Mouse (Mus musculus): Measurements from ENCODE around the gene H2afj. TPM values are rescaled to one million over a fixed set of nuclear protein-coding genes. Genes with fewer than 3 reads are reported as not detected.

H2afj gene
- polyA plus RNA-seq, 1 experiment from 2014 or later: 190 TPM

DNA sequence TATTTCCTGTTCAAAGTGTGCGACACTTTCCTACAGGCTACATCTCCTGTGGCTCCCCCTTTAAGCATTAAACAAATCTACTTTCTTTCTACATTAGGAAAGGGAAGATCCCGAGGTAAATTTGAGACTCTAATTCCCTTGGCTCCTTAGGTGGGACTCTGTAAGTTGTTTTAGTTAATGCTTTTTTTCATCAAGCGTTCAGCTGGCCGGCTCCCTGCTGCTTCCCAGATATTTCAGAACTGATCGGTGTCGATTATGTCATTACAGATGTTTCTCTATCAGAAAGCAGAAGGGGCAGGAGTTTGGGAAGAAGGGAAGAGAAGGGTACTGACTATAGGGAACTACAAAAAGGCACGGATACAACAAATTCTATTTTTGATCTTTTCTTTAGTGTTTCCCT lies 19.1 kb downstream of the H2afj start:
- Histone ChIP-seq H3K9ac (peak overlapping the region; percentile 99), H3K4me1 (no peaks in the 10 kb centered on the region), H3K4me3 (replicated peaks) (peak overlapping the region; percentile 97), H3K9me3 (no peaks in the 10 kb centered on the region), H3K27ac (no peak overlapping the region), H3K4me2 (peak overlapping the region; percentile 64), H3K27me3 (replicated peaks) (no peaks in the 10 kb centered on the region), H3K36me3 (peaks cover 22% of the 10 kb centered on the region)
- WGBS: 15% methylated on average over 7 of the region's 7 CpGs
- no peak for ATAC-seq (ENCODE audit: insufficient read depth, low FRiP score, low read depth)

DNA sequence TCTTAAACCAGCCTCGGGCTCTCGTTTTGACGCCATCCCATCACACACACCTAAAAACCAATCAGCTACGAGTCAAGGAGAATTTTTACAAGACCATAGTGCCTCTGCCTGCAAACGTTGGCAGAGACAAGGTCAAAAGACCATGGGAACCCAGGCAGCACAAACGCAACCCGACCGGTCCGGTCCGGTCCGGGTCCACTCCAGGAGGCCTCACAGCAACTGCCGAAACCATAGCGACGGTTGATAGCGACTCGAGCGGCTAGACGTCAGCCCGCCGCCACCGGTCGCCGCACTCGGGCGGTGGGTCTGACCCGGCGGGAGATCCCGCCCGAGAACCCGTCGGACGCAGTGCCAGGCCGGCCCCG lies 19.5 kb downstream of the H2afj start, which contains the start of gene BC049715:
BC049715 (plus strand) TSS at position 111 of the 365 bp plus-strand sequence.
- H3K9me3 ChIP-seq: no peaks in the 10 kb centered on the region
- peak within 1 kb of the TSS; percentile 75 for H3K27ac ChIP-seq
- H3K4me2 ChIP-seq: peak within 1 kb of the TSS; percentile 64
- no peaks in the 10 kb centered on the region for H3K4me1 ChIP-seq
- no peaks in the 10 kb centered on the region for H3K27me3 ChIP-seq (replicated peaks)
- peaks cover 18% of the 10 kb centered on the region for H3K36me3 ChIP-seq
- whole genome bisulfite sequencing: 0% methylated on average over 34 of the region's 34 CpGs
- H3K4me3 ChIP-seq (replicated peaks): peak within 1 kb of the TSS; percentile 97
- 0 out of 2 replicates have a peak, but pooled peaks have one; percentile 5 for ATAC-seq (ENCODE audit: insufficient read depth, low FRiP score, low read depth)
- H3K9ac ChIP-seq: peak within 1 kb of the TSS; percentile 99

DNA sequence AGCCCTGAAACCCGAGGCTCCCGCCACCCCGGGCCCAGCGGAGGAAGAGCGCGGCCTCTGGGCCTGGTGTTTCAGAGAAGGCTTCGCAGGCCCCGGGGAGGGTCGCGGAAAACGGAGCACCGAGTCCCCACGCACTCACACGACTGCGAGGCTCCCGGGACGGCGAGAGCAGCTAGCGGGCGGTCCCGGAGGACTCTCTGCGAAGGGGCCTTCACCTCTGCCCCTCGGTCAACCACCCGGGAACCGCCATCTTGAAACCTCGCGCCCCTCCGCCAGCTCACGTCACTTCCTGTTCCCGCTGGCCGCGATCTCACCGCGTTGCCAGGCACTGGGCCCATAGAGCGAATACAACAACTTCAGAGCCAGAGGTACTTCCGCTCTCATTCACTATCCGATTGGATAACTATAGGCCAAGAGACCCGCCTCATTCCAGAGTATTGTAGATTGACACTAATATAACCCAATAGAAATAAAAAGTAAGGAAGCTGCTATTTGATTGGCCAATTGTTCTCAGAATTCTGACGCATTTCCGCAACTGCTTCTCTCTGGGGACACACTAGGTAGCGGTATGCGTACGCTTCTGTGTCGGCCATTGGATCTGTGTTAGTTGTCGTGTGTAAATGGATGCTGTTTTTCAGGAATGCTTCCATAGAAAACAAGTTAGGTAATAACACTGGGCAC lies 20.0 kb downstream of the H2afj start, which contains the start of gene Wbp11:
Wbp11 (minus strand) TSS at position 353 of the 681 bp plus-strand sequence.
- H3K4me2 ChIP-seq: peak within 1 kb of the TSS; percentile 64
- H3K4me3 ChIP-seq (replicated peaks): peak within 1 kb of the TSS; percentile 97
- no peaks in the 10 kb centered on the region for H3K9me3 ChIP-seq
- H3K9ac ChIP-seq: peak within 1 kb of the TSS; percentile 99
- peaks cover 14% of the 10 kb centered on the region for H3K36me3 ChIP-seq
- no peaks in the 10 kb centered on the region for H3K4me1 ChIP-seq
- peak; percentile 100 for ATAC-seq (ENCODE audit: insufficient read depth, low FRiP score, low read depth)
- WGBS: under 1% methylated on average over 45 of the region's 45 CpGs
- H3K27me3 ChIP-seq (replicated peaks): no peaks in the 10 kb centered on the region
- H3K27ac ChIP-seq: peak within 1 kb of the TSS; percentile 75

DNA sequence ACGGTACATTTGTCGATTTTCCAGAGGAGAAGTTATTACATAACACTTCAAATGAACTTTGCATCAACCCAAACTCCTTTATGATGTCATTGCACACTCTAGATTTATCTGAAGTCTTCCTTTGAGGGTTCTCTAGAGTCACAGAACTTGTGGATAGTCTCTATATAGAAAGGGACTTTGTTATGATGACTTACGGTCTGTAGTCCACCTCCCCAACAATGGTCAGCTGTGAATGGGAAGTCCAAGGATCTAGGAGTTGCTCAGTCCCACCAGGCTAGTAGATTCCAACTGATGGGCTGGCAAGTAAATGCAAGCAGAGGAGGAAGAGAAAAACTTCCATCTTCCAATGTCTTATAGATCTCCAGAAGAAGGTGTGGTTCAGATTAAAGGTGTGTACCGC lies 20.6 kb downstream of the H2afj start:
- no peaks in the 10 kb centered on the region for H3K4me1 ChIP-seq
- H3K9me3 ChIP-seq: no peaks in the 10 kb centered on the region
- H3K4me3 ChIP-seq (replicated peaks): peak overlapping the region; percentile 97
- peak overlapping the region; percentile 55 for H3K4me2 ChIP-seq
- 37% methylated on average over 4 of the region's 4 CpGs for WGBS
- no peak for ATAC-seq (ENCODE audit: insufficient read depth, low FRiP score, low read depth)
- H3K27me3 ChIP-seq (replicated peaks): no peaks in the 10 kb centered on the region
- peak overlapping the region; percentile 64; the same call in 1 of the 2 replicates for H3K27ac ChIP-seq
- peaks cover 12% of the 10 kb centered on the region for H3K36me3 ChIP-seq
- no peak overlapping the region for H3K9ac ChIP-seq

DNA sequence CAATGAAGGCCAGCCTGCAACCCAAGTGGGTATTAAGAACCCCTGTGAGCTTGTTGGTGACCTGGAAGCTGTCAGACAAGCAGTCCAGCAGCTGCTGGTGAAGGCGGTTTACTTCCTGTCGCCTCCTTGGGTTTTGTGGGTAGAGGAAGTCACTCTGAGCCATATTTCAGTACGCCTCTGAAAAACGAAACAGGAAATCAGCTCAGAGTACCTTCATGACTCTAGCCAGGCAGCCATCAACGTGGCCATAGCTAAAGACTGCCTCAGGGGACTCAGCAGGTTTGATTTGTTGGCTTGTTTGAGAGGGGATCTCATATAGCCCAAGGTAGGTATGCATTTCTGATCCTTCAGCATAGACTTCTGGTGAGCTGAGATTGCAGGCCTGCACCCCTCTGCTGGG lies 23.7 kb downstream of the H2afj start:
- H3K4me2 ChIP-seq: no peak overlapping the region
- WGBS: 72% methylated on average over 5 of the region's 5 CpGs

DNA sequence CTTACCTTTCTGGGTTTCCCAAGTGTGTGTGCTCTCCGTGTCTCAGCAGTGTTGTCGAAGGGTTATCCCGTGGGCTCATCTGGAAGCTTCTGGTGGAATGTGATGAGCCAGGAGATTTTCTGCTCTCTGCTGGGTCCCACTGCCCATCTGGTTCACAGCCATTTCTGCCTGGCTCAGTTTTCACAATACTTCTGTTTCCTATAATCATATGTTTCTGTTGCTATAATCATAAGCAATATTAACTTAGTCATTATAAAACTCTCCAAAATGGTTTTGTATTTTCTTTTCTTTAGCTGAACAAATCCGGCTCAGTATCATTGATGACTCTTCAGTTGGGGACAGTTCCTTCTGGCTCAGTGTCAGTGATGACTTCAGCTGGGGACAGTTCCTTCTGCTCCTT lies 27.3 kb downstream of the H2afj start, which contains the start of gene Smco3:
Smco3 (minus strand) TSS at position 101 of the 400 bp plus-strand sequence.
- Histone ChIP-seq H3K4me2 (no peak within 1 kb of the TSS), H3K4me1 (no peaks in the 10 kb centered on the region), H3K27ac (no peak within 1 kb of the TSS), H3K36me3 (no peaks in the 10 kb centered on the region), H3K27me3 (replicated peaks) (no peaks in the 10 kb centered on the region), H3K4me3 (replicated peaks) (0 out of 2 replicates have a peak within 1 kb of the TSS, but pooled peaks have one; percentile 7), H3K9ac (no peak within 1 kb of the TSS), H3K9me3 (no peaks in the 10 kb centered on the region)
- no peak for ATAC-seq (ENCODE audit: insufficient read depth, low FRiP score, low read depth)
- whole genome bisulfite sequencing: 49% methylated on average over 4 of the region's 4 CpGs

More for the DNA sequence above, 23.7 kb downstream of the H2afj start:
- Histone ChIP-seq H3K4me1 (no peaks in the 10 kb centered on the region), H3K27me3 (replicated peaks) (no peaks in the 10 kb centered on the region), H3K4me3 (replicated peaks) (no peak overlapping the region), H3K27ac (no peak overlapping the region), H3K36me3 (no peaks in the 10 kb centered on the region), H3K9ac (no peak overlapping the region), H3K9me3 (no peaks in the 10 kb centered on the region)
- ATAC-seq (ENCODE audit: insufficient read depth, low FRiP score, low read depth): no peak

DNA sequence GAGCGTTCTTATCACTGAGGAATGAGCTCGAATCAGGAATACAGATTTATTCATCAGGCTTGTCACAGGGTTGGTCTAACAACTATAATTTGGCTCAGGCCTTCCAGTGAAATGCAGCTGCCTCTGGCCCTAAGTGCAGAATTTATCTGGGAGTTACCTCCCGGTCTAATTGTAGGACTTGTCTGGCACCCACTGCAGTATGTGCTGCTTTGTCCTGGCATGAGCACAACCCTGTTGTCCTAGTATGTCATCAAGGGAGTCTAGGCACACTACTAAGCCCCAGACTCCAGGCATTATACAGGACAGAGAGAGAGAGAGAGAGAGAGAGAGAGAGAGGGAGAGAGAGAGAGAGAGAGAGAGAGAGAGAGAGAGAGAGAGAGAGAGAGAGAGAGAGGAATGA lies 29.3 kb downstream of the H2afj start:
- 72% methylated on average over 3 of the region's 3 CpGs for WGBS

DNA sequence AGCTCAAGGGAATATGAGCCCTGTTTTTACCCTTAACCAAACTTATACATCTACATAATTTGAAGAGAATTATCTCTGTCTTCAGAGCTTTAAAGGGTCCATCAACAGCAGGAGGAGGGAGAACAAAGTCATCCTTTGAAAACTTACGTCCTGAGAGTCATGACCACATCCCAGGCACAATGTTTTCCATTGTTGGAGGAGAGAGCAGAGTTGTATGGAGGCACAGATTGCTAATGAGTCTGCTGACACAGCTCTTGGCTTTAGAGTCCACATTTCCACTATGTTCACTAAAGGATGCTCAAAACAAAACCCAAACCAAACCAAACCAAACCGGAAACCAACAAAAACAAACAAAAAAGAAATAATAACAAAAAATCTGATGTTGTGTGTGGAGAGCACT lies 36.9 kb downstream of the H2afj start:
- H3K27me3 ChIP-seq (replicated peaks): no peaks in the 10 kb centered on the region
- WGBS: 67% methylated on average over 2 of the region's 2 CpGs
- no peak overlapping the region for H3K4me3 ChIP-seq (replicated peaks)
- no peak for ATAC-seq (ENCODE audit: insufficient read depth, low FRiP score, low read depth)
- no peaks in the 10 kb centered on the region for H3K4me1 ChIP-seq
- H3K9ac ChIP-seq: no peak overlapping the region
- no peak overlapping the region for H3K27ac ChIP-seq
- no peaks in the 10 kb centered on the region for H3K9me3 ChIP-seq
- no peaks in the 10 kb centered on the region for H3K36me3 ChIP-seq
- no peak overlapping the region for H3K4me2 ChIP-seq

More for the DNA sequence above, 29.3 kb downstream of the H2afj start:
- Histone ChIP-seq H3K4me3 (replicated peaks) (no peak overlapping the region), H3K4me2 (no peak overlapping the region), H3K4me1 (no peaks in the 10 kb centered on the region), H3K9ac (no peak overlapping the region), H3K27me3 (replicated peaks) (no peaks in the 10 kb centered on the region), H3K27ac (no peak overlapping the region), H3K36me3 (no peaks in the 10 kb centered on the region), H3K9me3 (no peaks in the 10 kb centered on the region)
- ATAC-seq (ENCODE audit: insufficient read depth, low FRiP score, low read depth): no peak

DNA sequence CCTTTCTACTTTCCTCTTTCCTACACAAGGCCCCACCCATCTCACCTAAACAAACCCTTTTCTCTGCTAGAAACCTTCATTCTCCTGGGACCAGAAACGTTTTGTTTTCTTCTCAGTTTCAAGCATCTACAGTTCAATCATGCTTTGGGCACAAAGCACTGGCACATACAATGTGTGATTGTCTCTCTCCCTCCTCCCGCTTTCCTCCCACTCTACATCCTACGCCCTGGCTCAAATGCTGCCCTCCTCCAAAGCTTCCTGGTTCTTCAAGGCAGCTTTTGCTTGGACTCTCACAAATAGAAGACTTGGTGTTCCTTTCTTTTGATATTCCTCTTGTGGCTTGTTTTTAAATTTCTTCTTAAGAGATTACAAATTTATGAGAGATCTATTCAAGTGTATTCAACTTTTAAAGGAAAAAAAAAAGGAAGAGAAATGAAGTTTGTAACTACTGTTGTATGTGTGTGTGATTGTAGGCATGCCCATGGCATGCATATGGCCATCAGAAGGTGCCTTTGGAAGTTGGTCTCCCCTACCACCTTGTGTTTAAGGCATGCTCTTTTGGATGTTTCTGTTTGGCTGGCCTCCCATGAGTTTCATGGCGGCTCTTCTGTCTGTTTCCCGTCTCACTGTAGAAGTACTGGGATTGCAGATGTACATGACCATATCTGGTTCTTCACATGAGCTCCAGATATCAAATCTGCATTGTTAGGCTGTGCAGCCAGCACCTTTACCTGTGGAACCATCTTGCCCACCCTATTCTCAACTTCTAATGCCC lies 37.8 kb downstream of the H2afj start:
- H3K4me3 ChIP-seq (replicated peaks): no peak overlapping the region
- H3K4me1 ChIP-seq: no peaks in the 10 kb centered on the region
- no peaks in the 10 kb centered on the region for H3K27me3 ChIP-seq (replicated peaks)
- no peaks in the 10 kb centered on the region for H3K36me3 ChIP-seq
- 74% methylated on average over 5 of the region's 5 CpGs for WGBS
- ATAC-seq (ENCODE audit: insufficient read depth, low FRiP score, low read depth): no peak
- H3K27ac ChIP-seq: no peak overlapping the region
- H3K9ac ChIP-seq: no peak overlapping the region
- H3K4me2 ChIP-seq: no peak overlapping the region
- H3K9me3 ChIP-seq: no peaks in the 10 kb centered on the region

DNA sequence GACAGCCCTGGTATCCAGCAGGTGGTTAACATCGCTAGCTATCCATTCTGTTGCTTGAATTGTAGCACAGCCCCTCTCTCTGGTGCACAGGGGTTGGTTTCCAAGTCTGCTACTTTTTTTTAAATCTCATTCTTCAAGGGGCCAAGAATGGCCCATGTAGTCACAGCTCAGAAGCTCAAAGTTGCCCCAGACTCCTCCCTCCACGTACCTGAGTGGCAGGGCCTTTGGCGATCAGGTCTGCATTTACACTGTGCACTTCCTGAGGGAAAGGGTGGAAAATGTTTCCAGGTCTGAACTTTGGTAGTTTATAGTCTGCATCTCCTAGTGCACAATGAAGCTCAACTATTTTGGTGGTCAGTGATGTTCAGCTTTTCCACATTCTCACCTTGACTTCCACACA lies 39.2 kb downstream of the H2afj start:
- no peak overlapping the region for H3K4me2 ChIP-seq
- no peaks in the 10 kb centered on the region for H3K36me3 ChIP-seq
- no peak overlapping the region for H3K9ac ChIP-seq
- 90% methylated on average over 3 of the region's 3 CpGs for WGBS
- no peaks in the 10 kb centered on the region for H3K9me3 ChIP-seq
- H3K27ac ChIP-seq: no peak overlapping the region
- H3K27me3 ChIP-seq (replicated peaks): no peaks in the 10 kb centered on the region
- no peak overlapping the region for H3K4me3 ChIP-seq (replicated peaks)
- no peak for ATAC-seq (ENCODE audit: insufficient read depth, low FRiP score, low read depth)
- H3K4me1 ChIP-seq: no peaks in the 10 kb centered on the region

DNA sequence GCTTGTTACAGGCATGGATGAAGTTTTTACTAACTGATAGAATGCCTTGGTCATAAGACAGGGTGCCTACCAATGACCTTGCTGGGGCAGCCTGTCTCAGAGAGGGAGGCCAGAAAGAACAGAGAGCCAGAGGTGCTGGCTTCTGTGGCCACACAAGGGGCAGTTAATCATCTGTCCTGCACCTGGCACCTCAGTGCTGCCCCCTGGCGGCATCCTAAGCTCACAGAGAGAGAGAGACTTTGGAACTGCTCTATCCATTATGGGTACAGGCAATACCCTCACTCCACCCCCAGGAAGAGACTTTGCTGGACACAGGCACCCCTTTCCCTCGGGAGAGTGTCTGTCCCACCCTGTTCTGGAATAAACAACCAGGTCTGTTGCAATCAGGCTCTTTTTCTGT lies 39.7 kb downstream of the H2afj start:
- H3K4me2 ChIP-seq: no peak overlapping the region
- WGBS: 18% methylated on average over 2 of the region's 2 CpGs
- H3K36me3 ChIP-seq: no peaks in the 10 kb centered on the region
- H3K27ac ChIP-seq: no peak overlapping the region
- no peak overlapping the region for H3K4me3 ChIP-seq (replicated peaks)
- H3K9ac ChIP-seq: no peak overlapping the region
- no peaks in the 10 kb centered on the region for H3K9me3 ChIP-seq
- H3K4me1 ChIP-seq: no peaks in the 10 kb centered on the region
- H3K27me3 ChIP-seq (replicated peaks): no peaks in the 10 kb centered on the region
- ATAC-seq (ENCODE audit: insufficient read depth, low FRiP score, low read depth): peak; percentile 39; the same call in 1 of the 2 replicates

DNA sequence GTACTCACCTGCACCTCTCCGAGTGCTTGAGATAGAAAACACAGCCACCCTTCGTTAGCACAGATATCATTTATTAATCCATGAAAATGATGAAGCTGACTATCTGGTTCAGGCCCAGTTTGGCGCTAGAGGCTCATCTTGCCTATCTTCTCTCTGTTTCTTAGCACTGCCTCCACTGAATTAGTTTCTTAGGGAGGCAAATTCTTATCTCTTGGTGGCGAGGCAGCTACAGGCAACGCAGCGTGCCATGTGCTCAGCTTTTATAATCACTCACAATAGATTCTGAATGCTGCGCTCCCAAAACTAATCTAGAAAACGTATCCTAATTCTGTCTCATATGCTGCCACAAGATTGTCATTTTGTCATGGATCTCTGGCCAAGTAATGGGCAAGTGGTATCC lies 40.4 kb downstream of the H2afj start:
- Histone ChIP-seq H3K9ac (no peak overlapping the region), H3K27me3 (replicated peaks) (no peaks in the 10 kb centered on the region), H3K9me3 (no peaks in the 10 kb centered on the region), H3K4me3 (replicated peaks) (no peak overlapping the region), H3K36me3 (no peaks in the 10 kb centered on the region), H3K4me2 (no peak overlapping the region), H3K4me1 (no peaks in the 10 kb centered on the region), H3K27ac (no peak overlapping the region)
- ATAC-seq (ENCODE audit: insufficient read depth, low FRiP score, low read depth): no peak
- 81% methylated on average over 8 of the region's 8 CpGs for WGBS
